Mouse (Mus musculus) intestine, embryonic 14.5 days (tissue): Measurements from ENCODE around the gene Ankrd35. TPM values are rescaled to one million over a fixed set of nuclear protein-coding genes. Genes with fewer than 3 reads are reported as not detected.
A peak's percentile ranks its signal among the peaks of the same experiment; 100 is the strongest.

Experiments
- ATAC-seq: fragments of 200-750 bp; cut with Nextera tagmentation; replicated peaks from 2 replicates; pipeline ENCODE4 v1.8.0; 2017; ENCODE audit warnings: low read depth, moderate number of reproducible peaks, moderate TSS enrichment, moderate library complexity; ENCODE audit not compliant: low FRiP score, low TSS enrichment
- DNase-seq: peaks from one replicate; pipeline ENCODE4 v3.0.0-alpha.2; 2018; ENCODE audit warnings: low spot score
- H3K27ac ChIP-seq: fragments of 300-500 bp; sonication (generic); 2 replicates; pipeline ENCODE4 v1.5.1; 2014; ENCODE audit warnings: low read depth, mild to moderate bottlenecking, control low read depth
- H3K27me3 ChIP-seq: fragments of 300-500 bp; sonication (generic); replicated peaks from 2 replicates; pipeline ENCODE4 v1.6.1; 2014; ENCODE audit warnings: low read length, control low read depth; ENCODE audit not compliant: control insufficient read depth, insufficient read depth
- H3K36me3 ChIP-seq: fragments of 300-500 bp; sonication (generic); 2 replicates; pipeline ENCODE4 v1.6.1; 2014; ENCODE audit warnings: low read length, control low read depth; ENCODE audit not compliant: control insufficient read depth, insufficient read depth
- H3K4me1 ChIP-seq: fragments of 300-500 bp; sonication (generic); replicated peaks from 2 replicates; pipeline ENCODE4 v1.6.1; 2014; ENCODE audit warnings: low read length, control low read depth, mixed read lengths; ENCODE audit not compliant: control insufficient read depth, insufficient read depth
- H3K4me2 ChIP-seq: fragments of 300-500 bp; sonication (generic); 2 replicates; pipeline ENCODE4 v1.6.1; 2014; ENCODE audit warnings: low read length
- H3K4me3 ChIP-seq: fragments of 300-500 bp; sonication (generic); 2 replicates; pipeline ENCODE4 v1.5.1; 2014; ENCODE audit warnings: low read depth, low read length, control low read depth, mixed read lengths
- H3K9ac ChIP-seq: fragments of 300-500 bp; sonication (generic); 2 replicates; pipeline ENCODE4 v1.6.1; 2014; ENCODE audit warnings: mild to moderate bottlenecking, low read length
- H3K9me3 ChIP-seq: fragments of 300-500 bp; sonication (generic); 2 replicates; pipeline ENCODE4 v1.6.1; 2016; ENCODE audit warnings: low read length, control low read depth; ENCODE audit not compliant: control insufficient read depth
- WGBS: fragments of 180-500 bp; shearing (Covaris S2); extraction: QIAGEN DNeasy Blood & Tissue Kit; methylation state at CpG from one replicate; pipeline ENCODE4 v1.1.7; 2014; 5-methylcytosine and 5-hydroxymethylcytosine counted together
- polyA plus RNA-seq: library from polyadenylated mRNA; unstranded; fragments of >200 nt; fragmentation: Nextera tagmentation; extraction: Ambion mirVana; gene quantifications from 2 replicates; pipeline ENCODE4 v1.2.1, GENCODE M21; 2014

Gene Ankrd35
- polyA plus RNA-seq, 1 experiment from 2014 or later: 0.20 TPM

GRCm38 (mm10) chr3:96706217-96706616, 36.3 kb downstream of the Ankrd35 start:
- H3K36me3 ChIP-seq: peaks cover 60% of the 10 kb centered on the region
- 91% methylated on average over 11 of the region's 11 CpGs for WGBS
- no peak for DNase-seq
- no peak overlapping the region for H3K27ac ChIP-seq
- no peak for ATAC-seq
- H3K9me3 ChIP-seq: no peaks in the 10 kb centered on the region
- no peaks in the 10 kb centered on the region for H3K27me3 ChIP-seq
- H3K9ac ChIP-seq: no peak overlapping the region
- no peak overlapping the region for H3K4me3 ChIP-seq
- no peak overlapping the region for H3K4me2 ChIP-seq
- 0 out of 2 replicates have a peak, but pooled peaks cover 4% of the 10 kb centered on the region for H3K4me1 ChIP-seq

- no peak overlapping the region for H3K4me2 ChIP-seq
- no peak overlapping the region for H3K4me3 ChIP-seq
- no peak for DNase-seq
- no peak for ATAC-seq
- no peak overlapping the region for H3K27ac ChIP-seq
- WGBS: 63% methylated on average over 7 of the region's 7 CpGs
- peaks cover 60% of the 10 kb centered on the region for H3K36me3 ChIP-seq
- no peaks in the 10 kb centered on the region for H3K9me3 ChIP-seq
- no peak overlapping the region for H3K9ac ChIP-seq
- H3K27me3 ChIP-seq: no peaks in the 10 kb centered on the region
- 0 out of 2 replicates have a peak, but pooled peaks cover 4% of the 10 kb centered on the region for H3K4me1 ChIP-seq
These were observed 37.1 kb downstream of the Ankrd35 start for GRCm38 (mm10) chr3:96706984-96707383.

- peak; percentile 89 for DNase-seq
- peak within 1 kb of the TSS; percentile 59 for H3K9ac ChIP-seq
- peak within 1 kb of the TSS; percentile 98 for H3K4me2 ChIP-seq
- peaks cover 60% of the 10 kb centered on the region for H3K36me3 ChIP-seq
- no peak within 1 kb of the TSS for H3K27ac ChIP-seq
- H3K9me3 ChIP-seq: no peaks in the 10 kb centered on the region
- no peaks in the 10 kb centered on the region for H3K27me3 ChIP-seq
- H3K4me1 ChIP-seq: 0 out of 2 replicates have a peak, but pooled peaks cover 4% of the 10 kb centered on the region
- peak within 1 kb of the TSS; percentile 49 for H3K4me3 ChIP-seq
- 5% methylated on average over 42 of the region's 42 CpGs for WGBS
- peak; percentile 85 for ATAC-seq
These were observed 38.2 kb downstream of the Ankrd35 start, which contains the start of gene Nudt17 for GRCm38 (mm10) chr3:96707903-96708683. TSS of gene Nudt17 (minus strand) at chr3:96708562.

- DNase-seq: no peak
These were observed 38.7 kb downstream of the Ankrd35 start for GRCm38 (mm10) chr3:96708684-96709064.

GRCm38 (mm10) chr3:96714286-96714685, 44.4 kb downstream of the Ankrd35 start:
- 73% methylated on average over 5 of the region's 5 CpGs for WGBS
- no peaks in the 10 kb centered on the region for H3K4me1 ChIP-seq
- H3K4me3 ChIP-seq: no peak overlapping the region
- H3K27me3 ChIP-seq: no peaks in the 10 kb centered on the region
- no peak for ATAC-seq
- H3K9me3 ChIP-seq: no peaks in the 10 kb centered on the region
- H3K27ac ChIP-seq: no peak overlapping the region
- DNase-seq: no peak
- H3K36me3 ChIP-seq: peaks cover 74% of the 10 kb centered on the region
- H3K4me2 ChIP-seq: no peak overlapping the region
- no peak overlapping the region for H3K9ac ChIP-seq

More at GRCm38 (mm10) chr3:96708684-96709064, 38.7 kb downstream of the Ankrd35 start:
- Histone ChIP-seq H3K27ac (no peak overlapping the region), H3K36me3 (peaks cover 60% of the 10 kb centered on the region), H3K4me3 (peak overlapping the region; percentile 49; the same call in 1 of the 2 replicates), H3K9ac (peak overlapping the region; percentile 59), H3K9me3 (no peaks in the 10 kb centered on the region), H3K27me3 (no peaks in the 10 kb centered on the region), H3K4me2 (peak overlapping the region; percentile 98; the same call in 1 of the 2 replicates), H3K4me1 (0 out of 2 replicates have a peak, but pooled peaks cover 4% of the 10 kb centered on the region)
- peak; percentile 9; the same call in 1 of the 2 replicates for ATAC-seq
- 58% methylated on average over 2 of the region's 2 CpGs for WGBS

- H3K9ac ChIP-seq: no peak overlapping the region
- no peaks in the 10 kb centered on the region for H3K9me3 ChIP-seq
- H3K4me1 ChIP-seq: no peaks in the 10 kb centered on the region
- ATAC-seq (no peak), DNase-seq (no peak)
- peaks cover 68% of the 10 kb centered on the region for H3K36me3 ChIP-seq
- H3K27me3 ChIP-seq: no peaks in the 10 kb centered on the region
- H3K27ac ChIP-seq: no peak overlapping the region
- no peak overlapping the region for H3K4me3 ChIP-seq
- 83% methylated on average over 2 of the region's 2 CpGs for WGBS
- no peak overlapping the region for H3K4me2 ChIP-seq
These were observed 45.9 kb downstream of the Ankrd35 start for GRCm38 (mm10) chr3:96715854-96716253.

- Histone ChIP-seq H3K27me3 (no peaks in the 10 kb centered on the region), H3K9me3 (no peaks in the 10 kb centered on the region), H3K27ac (no peak overlapping the region), H3K36me3 (peaks cover 68% of the 10 kb centered on the region), H3K4me1 (no peaks in the 10 kb centered on the region), H3K4me3 (no peak overlapping the region), H3K4me2 (no peak overlapping the region), H3K9ac (no peak overlapping the region)
- DNase-seq (no peak), ATAC-seq (no peak)
- 40% methylated on average over 14 of the region's 14 CpGs for WGBS
These were observed 49.2 kb downstream of the Ankrd35 start for GRCm38 (mm10) chr3:96719173-96719572.

GRCm38 (mm10) chr3:96727343-96727827, 57.5 kb downstream of the Ankrd35 start, which contains the start of the genes Polr3c and Rnf115:
TSS of gene Polr3c (minus strand) at chr3:96727628.
TSS of gene Rnf115 (plus strand) at chr3:96727664.
- H3K9me3 ChIP-seq: no peaks in the 10 kb centered on the region
- peak within 1 kb of the TSS; percentile 83 for H3K9ac ChIP-seq
- peak within 1 kb of the TSS; percentile 86 for H3K4me3 ChIP-seq
- under 1% methylated on average over 38 of the region's 52 CpGs for WGBS
- H3K27ac ChIP-seq: peak within 1 kb of the TSS; percentile 73
- H3K27me3 ChIP-seq: no peaks in the 10 kb centered on the region
- H3K36me3 ChIP-seq: peaks cover 19% of the 10 kb centered on the region
- DNase-seq: peak; percentile 99
- peaks cover 23% of the 10 kb centered on the region for H3K4me1 ChIP-seq
- peak within 1 kb of the TSS; percentile 81 for H3K4me2 ChIP-seq
- peak; percentile 98 for ATAC-seq
